Mouse (Mus musculus) small intestine, adult 2 months (tissue): ENCODE measurements around the gene Spata32. TPM values are rescaled to one million over a fixed set of nuclear protein-coding genes. Genes with fewer than 3 reads are reported as not detected.

ENCODE experiments used
- H3K27ac ChIP-seq: fragments of 200-500 bp; 2 replicates; pipeline ENCODE4 v1.5.1; 2012; ENCODE audit warnings: low read depth, low read length, control low read depth, inconsistent platforms; ENCODE audit not compliant: insufficient read depth
- H3K27me3 ChIP-seq: fragments of 200-500 bp; 2 replicates; pipeline ENCODE4 v1.6.1; 2012; ENCODE audit warnings: mild to moderate bottlenecking, moderate library complexity, low read length, inconsistent platforms; ENCODE audit not compliant: control insufficient read depth, insufficient read depth
- H3K36me3 ChIP-seq: fragments of 200-500 bp; 2 replicates; pipeline ENCODE4 v1.6.1; 2012; ENCODE audit warnings: mild to moderate bottlenecking, low read length, control low read depth, inconsistent platforms; ENCODE audit not compliant: control insufficient read depth, insufficient read depth
- H3K4me1 ChIP-seq: fragments of 200-500 bp; 2 replicates; pipeline ENCODE4 v1.6.1; 2012; ENCODE audit warnings: low read length, inconsistent platforms, mixed read lengths; ENCODE audit not compliant: control insufficient read depth, insufficient read depth, insufficient read length
- H3K4me3 ChIP-seq: fragments of 200-500 bp; 2 replicates; pipeline ENCODE4 v1.5.1; 2012; ENCODE audit warnings: low read depth, mild to moderate bottlenecking, control low read depth, inconsistent platforms, low read length, moderate library complexity
- CTCF ChIP-seq: fragments of 200-500 bp; IDR thresholded peaks from 2 replicates; pipeline ENCODE4 v1.5.1; 2012; ENCODE audit warnings: low read depth, mild to moderate bottlenecking, control low read depth, inconsistent platforms, low read length, moderate library complexity, mixed read lengths; ENCODE audit not compliant: insufficient replicate concordance, insufficient read length; ENCODE audit errors: extremely low read depth
- POLR2A ChIP-seq: fragments of 200-500 bp; IDR thresholded peaks from 2 replicates; pipeline ENCODE4 v1.6.1; 2012; ENCODE audit warnings: low read depth, mild to moderate bottlenecking, control low read depth, inconsistent platforms, low read length, moderate library complexity
- WGBS: fragments of 180-500 bp; shearing (Covaris S2); methylation state at CpG from one replicate; pipeline ENCODE4 v1.1.7; 2018; 5-methylcytosine and 5-hydroxymethylcytosine counted together
- polyA plus RNA-seq: library from polyadenylated mRNA; depleted of rRNA; stranded (reverse); fragments of >200 nt; gene quantifications from 2 replicates; pipeline ENCODE4 v1.2.3, GENCODE M21; 2012; rRNA removed

Spata32 gene
- not detected in 2 replicates for polyA plus RNA-seq

GRCm38 (mm10) chr11:103217790-103218516 is at the start of gene Spata32:
Gene Spata32, minus strand, starts transcription at chr11:103218432.
- peak within 1 kb of the TSS; percentile 46; the same call in 1 of the 2 replicates for H3K27ac ChIP-seq
- WGBS, result 1% methylated on average over 45 of the region's 45 CpGs
- peaks cover 23% of the 10 kb centered on the region for H3K4me1 ChIP-seq
- peaks cover 8% of the 10 kb centered on the region; the same call in 1 of the 2 replicates for H3K36me3 ChIP-seq
- H3K27me3 ChIP-seq, result no peaks in the 10 kb centered on the region
- H3K4me3 ChIP-seq, result peak within 1 kb of the TSS; percentile 70
- 0 out of 2 replicates have a peak, but pooled peaks have one; percentile 17 for TF ChIP-seq POLR2A
- no peak for TF ChIP-seq CTCF

GRCm38 (mm10) chr11:103267346-103268219 is 49.4 kb upstream of the Spata32 start, which contains the start of gene Map3k14:
Gene Map3k14, minus strand, starts transcription at chr11:103267472.
- H3K27me3 ChIP-seq, result no peaks in the 10 kb centered on the region
- WGBS, result 2% methylated on average over 55 of the region's 55 CpGs

GRCm38 (mm10) chr11:103266729-103267345 is 48.6 kb upstream of the Spata32 start:
- Histone ChIP-seq H3K27ac (peak overlapping the region; percentile 87), H3K4me3 (peak overlapping the region; percentile 97), H3K27me3 (no peaks in the 10 kb centered on the region), H3K36me3 (no peaks in the 10 kb centered on the region), H3K4me1 (peaks cover 13% of the 10 kb centered on the region)
- under 1% methylated on average over 41 of the region's 42 CpGs for WGBS
- TF ChIP-seq POLR2A (no peak), CTCF (no peak)

More at GRCm38 (mm10) chr11:103267346-103268219, 49.4 kb upstream of the Spata32 start, which contains the start of gene Map3k14:
- peak within 1 kb of the TSS; percentile 97 for H3K4me3 ChIP-seq
- peak within 1 kb of the TSS; percentile 87 for H3K27ac ChIP-seq
- peak; percentile 97 for TF ChIP-seq POLR2A
- TF ChIP-seq CTCF, result no peak
- no peaks in the 10 kb centered on the region for H3K36me3 ChIP-seq
- H3K4me1 ChIP-seq, result peaks cover 7% of the 10 kb centered on the region; the same call in 1 of the 2 replicates

- Histone ChIP-seq H3K36me3 (no peaks in the 10 kb centered on the region), H3K27ac (0 out of 2 replicates have a peak overlapping the region, but pooled peaks have one; percentile 23), H3K27me3 (no peaks in the 10 kb centered on the region), H3K4me3 (no peak overlapping the region), H3K4me1 (peaks cover 21% of the 10 kb centered on the region)
- no peak for TF ChIP-seq CTCF
- TF ChIP-seq POLR2A, result no peak
- WGBS, result 6% methylated on average over 2 of the region's 2 CpGs
These were observed 47.6 kb upstream of the Spata32 start for GRCm38 (mm10) chr11:103265856-103266255.

- Histone ChIP-seq H3K36me3 (no peaks in the 10 kb centered on the region), H3K4me1 (peaks cover 27% of the 10 kb centered on the region), H3K27me3 (no peaks in the 10 kb centered on the region), H3K4me3 (peak overlapping the region; percentile 23; the same call in 1 of the 2 replicates), H3K27ac (peak overlapping the region; percentile 44; the same call in 1 of the 2 replicates)
- TF ChIP-seq POLR2A (no peak), CTCF (no peak)
- WGBS, result 45% methylated on average over 7 of the region's 7 CpGs
These were observed 47.0 kb upstream of the Spata32 start for GRCm38 (mm10) chr11:103265211-103265610.

GRCm38 (mm10) chr11:103264427-103265005 is 46.3 kb upstream of the Spata32 start:
- peak overlapping the region; percentile 63 for H3K27ac ChIP-seq
- H3K4me3 ChIP-seq, result peak overlapping the region; percentile 51
- no peak for TF ChIP-seq POLR2A
- H3K27me3 ChIP-seq, result no peaks in the 10 kb centered on the region
- no peaks in the 10 kb centered on the region for H3K36me3 ChIP-seq
- WGBS, result 70% methylated on average over 20 of the region's 20 CpGs
- peaks cover 30% of the 10 kb centered on the region for H3K4me1 ChIP-seq
